Comparison of ENCODE assay signal across 25 mouse cellular contexts in the genomic region with DNA sequence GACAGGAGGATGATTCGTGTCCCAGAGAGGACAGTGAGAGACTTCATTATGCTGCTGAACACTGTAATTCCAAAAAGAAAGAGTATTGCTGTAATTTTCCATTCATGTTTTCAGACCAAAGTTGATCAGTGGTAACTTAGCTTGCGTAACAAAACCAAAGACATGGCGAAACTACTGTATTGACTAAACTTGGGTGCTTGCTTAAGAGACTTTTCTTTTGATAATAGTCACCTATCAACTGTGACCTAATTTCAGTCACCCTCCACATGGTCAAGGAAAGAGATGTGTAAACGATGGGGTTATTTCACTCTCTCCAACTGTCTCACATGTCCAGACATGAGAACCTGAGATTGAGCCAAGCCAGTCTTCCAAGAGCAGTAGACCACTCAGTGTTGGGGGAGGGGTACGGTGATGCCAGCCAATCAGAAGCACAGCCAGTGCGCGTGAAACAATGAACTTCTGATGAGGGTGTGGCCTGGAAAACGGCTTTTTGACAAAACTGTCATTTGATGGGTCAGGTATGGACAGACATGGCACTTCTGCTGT. TPM values are rescaled to one million over a fixed set of nuclear protein-coding genes. Genes with fewer than 3 reads are reported as not detected.
A peak's percentile ranks its signal among the peaks of the same experiment; 100 is the strongest.
DNase-seq lines count a peak whose midpoint lies in the region; ATAC-seq and TF ChIP-seq lines count a peak whose summit lies in the region.
"Had no signal": no experiment of that assay in that cellular context is flagged by ENCODE, and none has a peak within 500 bp of the region (broad histone marks: within the 10 kb centered on the region; RNA-seq: fewer than 3 reads in every experiment).

A gene (plus strand): TSS at position 496 of the 546 bp plus-strand sequence.

- peak; percentile 56; the same call in 1 of the 2 replicates for ATAC-seq in liver, embryonic 15.5 days (ENCODE audit: insufficient read depth)
- ATAC-seq: inflammation-experienced regulatory T-cells, adult 6 months; midbrain, embryonic 13.5 days had no signal

- no peak for TF ChIP-seq CTCF in liver, adult 2 months (IDR thresholded peaks at IDR 0.05; ENCODE audit: low read depth, low read length)

- intact Hi-C loops in gastrocnemius, postnatal 36 days (cut with DNase I), result no loop called here

- no peaks in the 10 kb centered on the region for H3K79me2 ChIP-seq in liver, adult 2 months (ENCODE audit: control insufficient read depth, insufficient read depth, low read length)

- no peaks in the 10 kb centered on the region for H3K27me3 ChIP-seq in liver, adult 2 months (ENCODE audit: control insufficient read depth, insufficient read depth, low read length)
- no peaks in the 10 kb centered on the region for H3K27me3 ChIP-seq in liver, embryonic 15.5 days
- H3K27me3 ChIP-seq: embryonic facial prominence, embryonic 13.5 days; midbrain, embryonic 13.5 days; neural tube, embryonic 15.5 days had no signal

- DNase-seq in liver, adult 2 months (ENCODE audit: extremely low read depth, low read depth, low spot score), result peak; percentile 99
- DNase-seq in liver (no peak), 416B (ENCODE audit: low read depth) (peak; percentile 83), adipocyte (ENCODE audit: low spot score) (peak; percentile 62)
- no peak for DNase-seq in gastrocnemius, postnatal 36 days
- no peak for DNase-seq in right cerebral cortex, adult 18-20 months
- DNase-seq in kidney, adult 8-10 months, result no peak
- DNase-seq: cerebellum, adult 9-10 months; gastrocnemius, adult 2 months; kidney, adult 9 months; left cerebral cortex, postnatal 4 days; thymus, postnatal 14 days had no signal

- H3K9ac ChIP-seq in liver, adult 2 months (ENCODE audit: low read depth, low read length), result peak within 1 kb of the TSS; percentile 37
- H3K9ac ChIP-seq in liver, embryonic 15.5 days, result no peak within 1 kb of the TSS
- H3K9ac ChIP-seq: embryonic facial prominence, embryonic 13.5 days; midbrain, embryonic 13.5 days; neural tube, embryonic 15.5 days had no signal

- TF ChIP-seq POLR2A in liver, adult 2 months (IDR thresholded peaks at IDR 0.05; ENCODE audit: extremely low read depth, insufficient read depth, low read length), result no peak

- H3K4me2 ChIP-seq in liver, embryonic 15.5 days, result no peak within 1 kb of the TSS
- H3K4me2 ChIP-seq: embryonic facial prominence, embryonic 13.5 days; midbrain, embryonic 13.5 days; neural tube, embryonic 15.5 days had no signal

- no peak within 1 kb of the TSS for H3K4me3 ChIP-seq in liver, adult 2 months (ENCODE audit: insufficient read depth, low read depth, low read length)
- H3K4me3 ChIP-seq in liver, embryonic 15.5 days (replicated peaks), result no peak within 1 kb of the TSS
- H3K4me3 ChIP-seq: embryonic facial prominence, embryonic 13.5 days; forebrain, embryonic 10.5 days; gastrocnemius, adult 2 months; hindbrain, embryonic 10.5 days; midbrain, embryonic 13.5 days; myocyte; neural tube, embryonic 15.5 days had no signal

- peak within 1 kb of the TSS; percentile 88 for H3K27ac ChIP-seq in liver, adult 2 months (replicated peaks; ENCODE audit: insufficient read depth, low read depth, low read length)
- peak within 1 kb of the TSS; percentile 42 for H3K27ac ChIP-seq in liver, embryonic 15.5 days (replicated peaks)
- H3K27ac ChIP-seq: embryonic facial prominence, embryonic 13.5 days; forebrain, embryonic 10.5 days; gastrocnemius, adult 2 months; hindbrain, embryonic 10.5 days; midbrain, embryonic 13.5 days; neural tube, embryonic 15.5 days had no signal

- H3K36me3 ChIP-seq in liver, adult 2 months (ENCODE audit: control insufficient read depth, insufficient read depth, low read length), result peaks cover 28% of the 10 kb centered on the region
- peaks cover 21% of the 10 kb centered on the region for H3K36me3 ChIP-seq in liver, embryonic 15.5 days (replicated peaks)
- H3K36me3 ChIP-seq: hindbrain, embryonic 10.5 days had no signal

- H3K4me1 ChIP-seq in liver, adult 2 months (ENCODE audit: control insufficient read depth, insufficient read depth, low read length), result peaks cover 21% of the 10 kb centered on the region
- peaks cover 9% of the 10 kb centered on the region; the same call in 1 of the 2 replicates for H3K4me1 ChIP-seq in liver, embryonic 15.5 days (replicated peaks)
- H3K4me1 ChIP-seq: embryonic facial prominence, embryonic 13.5 days; forebrain, embryonic 10.5 days; hindbrain, embryonic 10.5 days; midbrain, embryonic 13.5 days; neural tube, embryonic 15.5 days had no signal

- 25% methylated on average over 8 of the region's 8 CpGs for WGBS in liver, adult 2 months
- 70% methylated on average over 8 of the region's 8 CpGs for WGBS in liver, embryonic 15.5 days (ENCODE audit: insufficient replicate concordance)

- H3K9me3 ChIP-seq in liver, embryonic 15.5 days (replicated peaks), result no peaks in the 10 kb centered on the region
- H3K9me3 ChIP-seq: embryonic facial prominence, embryonic 13.5 days; forebrain, embryonic 10.5 days; hindbrain, embryonic 10.5 days; midbrain, embryonic 13.5 days; neural tube, embryonic 15.5 days had no signal

RNA-seq across cellular contexts. Expression of the gene that starts here (rescaled TPM):
- 0.13 and 0.18 TPM in 2 replicates for total RNA-seq in liver, adult 2 months (2014; rRNA removed)
- not detected in 2 replicates for polyA plus RNA-seq in liver, adult 2 months (2012; rRNA removed)
- 0.08 and 0.10 TPM in 2 replicates for polyA plus RNA-seq in liver, embryonic 15.5 days (2015; fragmentation: Nextera tagmentation; extraction: Ambion mirVana)
- not detected for total RNA-seq in gastrocnemius, postnatal 36 days (2021)
- total RNA-seq: gastrocnemius, adult 2 months; heart, adult 8-10 months had no signal
- polyA plus RNA-seq: C2C12; heart, embryonic 16.5 days; hindbrain, embryonic 10.5 days; inflammation-experienced regulatory T-cells, adult 6 months; lung, embryonic 16.5 days; myocyte; small intestine, adult 2 months had no signal

Comparison
In these comparisons a context has a peak if more than half of its experiments do, and no peak if none do; other contexts are left out.
1. Peak in DNase-seq, H3K27ac ChIP-seq and H3K9ac ChIP-seq in liver, adult 2 months; RNA of the gene not detected or under 1 TPM.
2. Peak in ATAC-seq and H3K27ac ChIP-seq in liver, embryonic 15.5 days; RNA of the gene not detected or under 1 TPM.
3. DNase-seq: peak in 416B (single experiment) and adipocyte (single experiment); none in liver (single experiment), gastrocnemius, postnatal 36 days (0 of 2), right cerebral cortex, adult 18-20 months (single experiment) and kidney, adult 8-10 months (0 of 2).